Mouse (Mus musculus): ENCODE data around the gene Ube2i. TPM values are rescaled to one million over a fixed set of nuclear protein-coding genes. Genes with fewer than 3 reads are reported as not detected.

Gene Ube2i
- polyA plus RNA-seq, 1 experiment: 187 TPM

- Histone ChIP-seq H3K4me3 (replicated peaks; ENCODE audit: control insufficient read depth, low read depth, low read length) (no peak overlapping the region), H3K27ac (ENCODE audit: control insufficient read depth, insufficient read depth, low read depth, low read length, poor library complexity) (no peak overlapping the region), H3K4me1 (ENCODE audit: control insufficient read depth, insufficient read depth, low read length) (peaks cover 4% of the 10 kb centered on the region)
- 72% methylated on average over 2 of the region's 2 CpGs for WGBS
- TF ChIP-seq POLR2A (IDR thresholded peaks at IDR 0.05; ENCODE audit: borderline replicate concordance, control insufficient read depth, low read depth, low read length): no peak
- TF ChIP-seq CTCF (IDR thresholded peaks at IDR 0.05; ENCODE audit: control insufficient read depth, insufficient read depth, low read length): no peak
These were observed 3.6 kb downstream of the Ube2i start for GRCm38 (mm10) chr17:25270795-25271335.

DNA sequence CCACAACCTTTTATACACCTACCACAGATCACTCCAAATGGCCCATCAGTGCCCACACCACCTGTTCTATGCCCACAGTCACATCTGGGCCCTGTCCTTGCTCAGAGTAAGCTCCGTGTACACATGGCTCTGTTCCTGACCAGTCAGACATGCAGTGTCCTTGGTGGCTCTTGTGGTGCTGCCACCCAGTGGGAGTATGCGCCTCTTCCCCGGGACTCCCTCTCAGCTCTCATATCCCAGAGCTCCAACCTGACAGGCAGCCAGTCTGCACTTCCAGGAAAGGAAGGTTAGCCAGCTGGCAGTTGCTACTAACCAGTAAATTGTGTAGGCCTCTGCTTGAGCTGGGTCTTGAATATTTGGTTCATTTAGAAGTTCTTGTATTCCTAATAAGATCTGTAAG lies 10.0 kb downstream of the Ube2i start:
- no peak overlapping the region for H3K4me3 ChIP-seq (replicated peaks; ENCODE audit: control insufficient read depth, low read depth, low read length)
- no peak overlapping the region for H3K27ac ChIP-seq (ENCODE audit: control insufficient read depth, insufficient read depth, low read depth, low read length, poor library complexity)
- TF ChIP-seq CTCF (IDR thresholded peaks at IDR 0.05; ENCODE audit: control insufficient read depth, insufficient read depth, low read length): no peak; the same call in 1 of the 2 replicates
- no peak for TF ChIP-seq POLR2A (IDR thresholded peaks at IDR 0.05; ENCODE audit: borderline replicate concordance, control insufficient read depth, low read depth, low read length)
- 57% methylated on average over 3 of the region's 3 CpGs for WGBS
- no peaks in the 10 kb centered on the region for H3K4me1 ChIP-seq (ENCODE audit: control insufficient read depth, insufficient read depth, low read length)

- WGBS: 48% methylated on average over 6 of the region's 6 CpGs
- TF ChIP-seq CTCF (IDR thresholded peaks at IDR 0.05; ENCODE audit: control insufficient read depth, insufficient read depth, low read length) (no peak), POLR2A (IDR thresholded peaks at IDR 0.05; ENCODE audit: borderline replicate concordance, control insufficient read depth, low read depth, low read length) (no peak)
- H3K4me3 ChIP-seq (replicated peaks; ENCODE audit: control insufficient read depth, low read depth, low read length): no peak overlapping the region
- H3K27ac ChIP-seq (ENCODE audit: control insufficient read depth, insufficient read depth, low read depth, low read length, poor library complexity): no peak overlapping the region
- no peaks in the 10 kb centered on the region; the same call in 1 of the 2 replicates for H3K4me1 ChIP-seq (ENCODE audit: control insufficient read depth, insufficient read depth, low read length)
These were observed 16.6 kb downstream of the Ube2i start for GRCm38 (mm10) chr17:25257804-25258261.

GRCm38 (mm10) chr17:25256140-25256754 lies 18.2 kb downstream of the Ube2i start, which contains the start of gene Baiap3:
Gene Baiap3, minus strand, starts transcription at chr17:25256364.
- no peak within 1 kb of the TSS for H3K4me3 ChIP-seq (replicated peaks; ENCODE audit: control insufficient read depth, low read depth, low read length)
- no peak within 1 kb of the TSS for H3K27ac ChIP-seq (ENCODE audit: control insufficient read depth, insufficient read depth, low read depth, low read length, poor library complexity)
- H3K4me1 ChIP-seq (ENCODE audit: control insufficient read depth, insufficient read depth, low read length): no peaks in the 10 kb centered on the region; the same call in 1 of the 2 replicates
- 7% methylated on average over 35 of the region's 35 CpGs for WGBS
- TF ChIP-seq POLR2A (IDR thresholded peaks at IDR 0.05; ENCODE audit: borderline replicate concordance, control insufficient read depth, low read depth, low read length): no peak
- TF ChIP-seq CTCF (IDR thresholded peaks at IDR 0.05; ENCODE audit: control insufficient read depth, insufficient read depth, low read length): no peak

- WGBS: 30% methylated on average over 2 of the region's 2 CpGs
- Histone ChIP-seq H3K27ac (ENCODE audit: control insufficient read depth, insufficient read depth, low read depth, low read length, poor library complexity) (no peak overlapping the region), H3K4me3 (replicated peaks; ENCODE audit: control insufficient read depth, low read depth, low read length) (no peak overlapping the region), H3K4me1 (ENCODE audit: control insufficient read depth, insufficient read depth, low read length) (no peaks in the 10 kb centered on the region; the same call in 1 of the 2 replicates)
- no peak for TF ChIP-seq POLR2A (IDR thresholded peaks at IDR 0.05; ENCODE audit: borderline replicate concordance, control insufficient read depth, low read depth, low read length)
- no peak for TF ChIP-seq CTCF (IDR thresholded peaks at IDR 0.05; ENCODE audit: control insufficient read depth, insufficient read depth, low read length)
These were observed 19.3 kb downstream of the Ube2i start for GRCm38 (mm10) chr17:25255110-25255509.

GRCm38 (mm10) chr17:25253760-25254159 lies 20.7 kb downstream of the Ube2i start:
- TF ChIP-seq CTCF (IDR thresholded peaks at IDR 0.05; ENCODE audit: control insufficient read depth, insufficient read depth, low read length): no peak
- no peak for TF ChIP-seq POLR2A (IDR thresholded peaks at IDR 0.05; ENCODE audit: borderline replicate concordance, control insufficient read depth, low read depth, low read length)
- WGBS: 45% methylated on average over 10 of the region's 10 CpGs
- Histone ChIP-seq H3K4me3 (replicated peaks; ENCODE audit: control insufficient read depth, low read depth, low read length) (no peak overlapping the region), H3K4me1 (ENCODE audit: control insufficient read depth, insufficient read depth, low read length) (no peaks in the 10 kb centered on the region; the same call in 1 of the 2 replicates), H3K27ac (ENCODE audit: control insufficient read depth, insufficient read depth, low read depth, low read length, poor library complexity) (no peak overlapping the region)

GRCm38 (mm10) chr17:25252643-25253042 lies 21.8 kb downstream of the Ube2i start:
- H3K4me3 ChIP-seq (replicated peaks; ENCODE audit: control insufficient read depth, low read depth, low read length): no peak overlapping the region
- peaks cover 1% of the 10 kb centered on the region; the same call in 1 of the 2 replicates for H3K4me1 ChIP-seq (ENCODE audit: control insufficient read depth, insufficient read depth, low read length)
- WGBS: 72% methylated on average over 3 of the region's 3 CpGs
- TF ChIP-seq POLR2A (IDR thresholded peaks at IDR 0.05; ENCODE audit: borderline replicate concordance, control insufficient read depth, low read depth, low read length) (no peak), CTCF (IDR thresholded peaks at IDR 0.05; ENCODE audit: control insufficient read depth, insufficient read depth, low read length) (no peak)
- H3K27ac ChIP-seq (ENCODE audit: control insufficient read depth, insufficient read depth, low read depth, low read length, poor library complexity): no peak overlapping the region

DNA sequence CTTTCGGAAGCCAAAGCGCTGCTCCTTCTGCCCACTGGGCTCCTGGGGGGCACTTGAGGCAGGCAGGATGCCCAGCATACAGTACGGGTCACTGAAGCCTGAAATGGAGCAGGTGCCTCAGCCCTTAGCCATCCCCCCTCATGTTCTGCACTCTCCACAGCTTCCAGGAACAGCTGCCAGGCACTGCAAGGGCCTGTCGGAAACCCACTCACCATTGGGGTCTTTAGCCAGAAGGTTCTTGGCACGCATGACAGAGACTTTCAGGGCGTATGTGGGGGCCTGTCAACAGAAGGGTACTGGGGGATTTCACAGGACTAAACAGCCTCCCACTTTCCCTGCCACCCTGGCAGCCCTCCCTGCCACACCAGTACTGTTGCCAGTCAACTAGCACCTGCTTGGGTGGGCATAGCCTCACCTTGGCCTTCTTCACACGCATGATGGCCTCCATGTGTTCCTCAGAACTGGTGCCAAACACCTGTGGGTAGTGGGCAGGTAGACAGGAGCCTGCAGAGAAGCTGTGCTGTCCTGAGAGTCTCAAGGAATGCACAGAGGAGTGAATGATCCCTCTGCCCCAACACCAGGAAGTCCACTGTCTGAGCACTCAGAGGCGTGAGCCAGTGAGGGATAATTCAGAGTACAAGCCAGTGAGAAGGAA lies 24.1 kb downstream of the Ube2i start:
- Histone ChIP-seq H3K4me3 (replicated peaks; ENCODE audit: control insufficient read depth, low read depth, low read length) (no peak overlapping the region), H3K27ac (ENCODE audit: control insufficient read depth, insufficient read depth, low read depth, low read length, poor library complexity) (no peak overlapping the region), H3K4me1 (ENCODE audit: control insufficient read depth, insufficient read depth, low read length) (peaks cover 1% of the 10 kb centered on the region; the same call in 1 of the 2 replicates)
- WGBS: 80% methylated on average over 8 of the region's 8 CpGs
- TF ChIP-seq CTCF (IDR thresholded peaks at IDR 0.05; ENCODE audit: control insufficient read depth, insufficient read depth, low read length) (no peak), POLR2A (IDR thresholded peaks at IDR 0.05; ENCODE audit: borderline replicate concordance, control insufficient read depth, low read depth, low read length) (no peak)

All from bone marrow, adult 2 months (tissue).